Mouse (Mus musculus) heart, embryonic 11.5 days (tissue): ENCODE results near the gene Fam69b. TPM values are rescaled to one million over a fixed set of nuclear protein-coding genes. Genes with fewer than 3 reads are reported as not detected.
"Not testable (repeated sequence)": the region's sequence is repeated elsewhere in the genome, so short reads cannot be mapped to it uniquely, and the experiment has no call there.

Source experiments
- ATAC-seq: fragments of 200-750 bp; cut with Nextera tagmentation; replicated peaks from 2 replicates; pipeline ENCODE4 v1.8.0; 2017; ENCODE audit warnings: moderate library complexity; ENCODE audit not compliant: insufficient number of reproducible peaks, low FRiP score, low TSS enrichment
- H3K27ac ChIP-seq: fragments of 300-500 bp; sonication (generic); 2 replicates; pipeline ENCODE4 v1.5.1; 2014; ENCODE audit warnings: mild to moderate bottlenecking, low read depth, low read length
- H3K27me3 ChIP-seq: fragments of 300-500 bp; sonication (generic); 2 replicates; pipeline ENCODE4 v1.6.1; 2014; ENCODE audit warnings: mild to moderate bottlenecking, low read length, mixed read lengths; ENCODE audit not compliant: control insufficient read depth, insufficient read depth
- H3K36me3 ChIP-seq: fragments of 300-500 bp; sonication (generic); 2 replicates; pipeline ENCODE4 v1.6.1; 2014; ENCODE audit warnings: mild to moderate bottlenecking, low read length, moderate library complexity, mixed read lengths; ENCODE audit not compliant: control insufficient read depth, insufficient read depth
- H3K4me1 ChIP-seq: fragments of 300-500 bp; sonication (generic); 2 replicates; pipeline ENCODE4 v1.6.1; 2014; ENCODE audit warnings: low read length; ENCODE audit not compliant: control insufficient read depth, insufficient read depth
- H3K4me2 ChIP-seq: fragments of 300-500 bp; sonication (generic); 2 replicates; pipeline ENCODE4 v1.6.1; 2014; ENCODE audit warnings: mild to moderate bottlenecking, moderate library complexity
- H3K4me3 ChIP-seq: fragments of 300-500 bp; sonication (generic); 2 replicates; pipeline ENCODE4 v1.5.1; 2014; ENCODE audit warnings: low read depth, low read length
- H3K9ac ChIP-seq: fragments of 300-500 bp; sonication (generic); 2 replicates; pipeline ENCODE4 v1.6.1; 2014; ENCODE audit warnings: mild to moderate bottlenecking, low read depth, low read length, moderate library complexity
- H3K9me3 ChIP-seq: fragments of 300-500 bp; sonication (generic); replicated peaks from 2 replicates; pipeline ENCODE4 v1.6.1; 2016; ENCODE audit warnings: low read length; ENCODE audit not compliant: control insufficient read depth
- WGBS: fragments of 180-500 bp; shearing (Covaris S2); extraction: QIAGEN DNeasy Blood & Tissue Kit; methylation state at CpG from one replicate; pipeline ENCODE4 v1.1.7; 2014; ENCODE audit not compliant: insufficient replicate concordance; 5-methylcytosine and 5-hydroxymethylcytosine counted together
- microRNA counts: library from miRNA; unstranded; fragments of <30 nt; microRNA quantifications from one replicate; lab custom pipeline; 2015
- microRNA-seq: library from miRNA; unstranded; fragments of <30 nt; microRNA quantifications from one replicate; pipeline ENCODE4, GENCODE M21; 2016; ENCODE audit warnings: borderline number of aligned reads
- polyA plus RNA-seq: library from polyadenylated mRNA; unstranded; fragments of >200 nt; fragmentation: Nextera tagmentation; extraction: Ambion mirVana; gene quantifications from 2 replicates; pipeline ENCODE4 v1.2.1, GENCODE M21; 2014

The Fam69b gene
- polyA plus RNA-seq, 1 experiment from 2014 or later, result 14.9 TPM

DNA sequence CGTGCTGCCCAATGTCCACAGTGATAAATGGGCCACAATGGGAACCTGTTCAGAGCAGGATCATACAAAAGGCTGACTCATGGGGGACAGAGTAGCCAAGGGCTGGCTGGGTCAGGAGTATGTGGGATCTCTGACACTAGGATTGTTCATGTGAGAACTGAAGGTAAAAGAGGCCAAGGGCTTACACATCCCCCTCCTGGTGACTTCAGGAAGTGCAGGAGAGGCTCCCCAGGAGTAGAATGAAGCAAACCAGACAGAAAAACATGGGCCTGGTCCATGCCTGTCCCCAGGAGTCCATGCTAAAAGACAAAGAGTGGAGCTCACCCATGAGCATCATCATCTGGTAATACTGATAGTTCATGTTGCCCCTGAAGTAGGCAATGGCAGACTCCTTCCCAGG, 35.3 kb downstream of the Fam69b start:
- not testable (repeated sequence) for H3K9ac ChIP-seq, H3K27ac ChIP-seq, H3K4me2 ChIP-seq, ATAC-seq, H3K36me3 ChIP-seq, H3K4me3 ChIP-seq, H3K27me3 ChIP-seq, H3K9me3 ChIP-seq, H3K4me1 ChIP-seq
- 58% methylated on average over 1 of the region's 1 CpGs for WGBS

DNA sequence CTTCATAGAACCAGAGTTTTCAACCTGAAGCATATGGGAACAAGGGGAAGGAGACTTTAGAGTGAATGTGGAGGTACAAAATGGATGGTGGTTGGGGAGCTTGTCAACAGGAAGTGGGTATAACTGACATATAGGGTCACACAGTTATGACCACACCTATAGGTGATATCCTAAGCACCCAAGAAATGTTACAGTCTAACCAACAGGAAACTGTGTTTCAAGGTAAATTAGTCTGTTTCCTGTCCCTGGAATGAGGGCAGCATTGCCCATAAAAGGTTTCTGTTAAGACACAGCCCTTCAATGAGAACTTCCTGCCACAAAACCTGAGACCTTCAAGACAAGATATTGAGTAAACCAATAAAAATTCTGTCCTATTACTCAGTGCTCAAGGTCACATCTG, 40.5 kb downstream of the Fam69b start:
- ATAC-seq, result no peak

GRCm38 (mm10) chr2:26671182-26671581, 42.9 kb downstream of the Fam69b start, which contains the start of gene Lcn4:
Gene Lcn4, minus strand, starts transcription at chr2:26671282.
- no peak within 1 kb of the TSS for H3K4me3 ChIP-seq
- H3K9me3 ChIP-seq, result no peaks in the 10 kb centered on the region
- 80% methylated on average over 3 of the region's 3 CpGs for WGBS
- H3K36me3 ChIP-seq, result no peaks in the 10 kb centered on the region
- H3K9ac ChIP-seq, result no peak within 1 kb of the TSS
- H3K27me3 ChIP-seq, result no peaks in the 10 kb centered on the region
- no peaks in the 10 kb centered on the region for H3K4me1 ChIP-seq
- no peak within 1 kb of the TSS for H3K4me2 ChIP-seq
- ATAC-seq, result no peak
- H3K27ac ChIP-seq, result no peak within 1 kb of the TSS

More for the DNA sequence above, 40.5 kb downstream of the Fam69b start:
- Histone ChIP-seq H3K4me3 (no peak overlapping the region), H3K36me3 (no peaks in the 10 kb centered on the region), H3K9ac (no peak overlapping the region), H3K9me3 (no peaks in the 10 kb centered on the region), H3K27ac (no peak overlapping the region), H3K4me1 (no peaks in the 10 kb centered on the region), H3K27me3 (no peaks in the 10 kb centered on the region), H3K4me2 (no peak overlapping the region)

MicroRNAs within 50 kb of the gene (microRNA counts, 519-probe panel; counts per million panel counts)
- 8,151 counts per million, percentile 99 among the panel's probes with 10 or more counts for microRNA mmu-miR-126-3p (lab: Ali Mortazavi, UCI)
- microRNA mmu-miR-126-5p (lab: Ali Mortazavi, UCI), result 5,960 counts per million, percentile 74 among the panel's probes with 10 or more counts

Small RNA genes within 50 kb of the gene (microRNA-seq; reads per million reads assigned to microRNA genes)
- 2.8 reads per million, percentile 30 among the genes with 10 or more reads in this experiment for gene Mir126a
- gene Mir126b, result not detected

Other genes with a start within 250 kb of the Fam69b start
- gene Snapc4, start 247.8 kb upstream of the Fam69b start, polyA plus RNA-seq, result 16.8 and 18.2 TPM in 2 replicates
- 87.4 and 89.1 TPM in 2 replicates for gene Entr1, start 239.1 kb upstream of the Fam69b start, polyA plus RNA-seq
- 112 and 134 TPM in 2 replicates for gene Pmpca, start 239.1 kb upstream of the Fam69b start, polyA plus RNA-seq
- 14.1 and 14.2 TPM in 2 replicates for gene Inpp5e, start 219.3 kb upstream of the Fam69b start, polyA plus RNA-seq
- 23.6 and 27.1 TPM in 2 replicates for gene Sec16a, start 183.2 kb upstream of the Fam69b start, polyA plus RNA-seq
- gene Notch1, start 111.8 kb upstream of the Fam69b start, polyA plus RNA-seq, result 20.9 and 23.5 TPM in 2 replicates
- 145 and 157 TPM in 2 replicates for gene Egfl7, start 48.4 kb upstream of the Fam69b start, polyA plus RNA-seq
- gene Gm20532, start 41.8 kb upstream of the Fam69b start, polyA plus RNA-seq, result not detected in 2 replicates
- gene Agpat2, start 24.0 kb upstream of the Fam69b start, polyA plus RNA-seq, result 15.7 and 20.6 TPM in 2 replicates
- not detected in 2 replicates for gene Lcn4, start 42.8 kb downstream of the Fam69b start, polyA plus RNA-seq
- not detected in 2 replicates for gene Abo, start 236.5 kb downstream of the Fam69b start, polyA plus RNA-seq